Mouse (Mus musculus) stomach, postnatal 0 days (tissue): Measurements from ENCODE around the gene Fry.

Experiments used
- CTCF ChIP-seq: IDR thresholded peaks from 2 replicates; pipeline ENCODE4 v1.5.1; 2016; ENCODE audit warnings: antibody characterized with exemption, low read depth, mild to moderate bottlenecking, moderate library complexity
- EP300 ChIP-seq: optimal IDR thresholded peaks from 2 replicates; pipeline ENCODE3; 2016; ENCODE audit warnings: antibody characterized with exemption

DNA sequence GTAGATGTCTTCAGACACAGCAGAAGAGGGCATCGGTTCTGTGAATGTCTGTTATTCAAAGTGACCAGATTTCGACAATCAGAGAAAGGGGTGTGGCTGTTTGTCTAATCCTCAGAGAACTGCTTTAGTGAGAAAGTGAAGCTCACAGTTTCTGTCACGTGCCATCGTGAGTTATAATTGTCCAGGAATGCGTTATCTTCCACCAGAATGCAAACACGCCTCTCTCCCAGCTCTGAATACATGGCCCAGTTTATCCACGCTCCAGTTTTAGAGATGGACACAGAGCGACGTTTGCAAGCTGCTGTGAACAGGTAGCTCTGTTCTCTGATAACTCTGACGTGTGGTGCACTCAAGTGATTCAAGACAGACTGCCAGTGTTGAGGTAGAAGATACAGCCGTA, 31.3 kb downstream of the Fry start:
- TF ChIP-seq CTCF (no peak), EP300 (no peak)
